Mouse (Mus musculus) embryonic facial prominence, embryonic 12.5 days (tissue): ENCODE measurements around the gene Ctcf. TPM values are rescaled to one million over a fixed set of nuclear protein-coding genes. Genes with fewer than 3 reads are reported as not detected.

Experiments used
- ATAC-seq: fragments of 200-750 bp; cut with Nextera tagmentation; 2 replicates; pipeline ENCODE4 v1.8.0; 2017; ENCODE audit not compliant: insufficient number of reproducible peaks, insufficient read depth, low FRiP score, low TSS enrichment
- H3K27ac ChIP-seq: fragments of 300-500 bp; sonication (generic); 2 replicates; pipeline ENCODE4 v1.5.1; 2016; ENCODE audit warnings: mild to moderate bottlenecking
- H3K27me3 ChIP-seq: fragments of 300-500 bp; sonication (generic); 2 replicates; pipeline ENCODE4 v1.6.1; 2016; ENCODE audit warnings: mild to moderate bottlenecking, moderate library complexity
- H3K36me3 ChIP-seq: fragments of 300-500 bp; sonication (generic); 2 replicates; pipeline ENCODE4 v1.6.1; 2016; ENCODE audit warnings: mild to moderate bottlenecking
- H3K4me1 ChIP-seq: fragments of 300-500 bp; sonication (generic); 2 replicates; pipeline ENCODE4 v1.6.1; 2016
- H3K4me2 ChIP-seq: fragments of 300-500 bp; sonication (generic); replicated peaks from 2 replicates; pipeline ENCODE4 v1.6.1; 2016; ENCODE audit warnings: mild to moderate bottlenecking, moderate library complexity
- H3K4me3 ChIP-seq: fragments of 300-500 bp; sonication (generic); 2 replicates; pipeline ENCODE4 v1.5.1; 2016; ENCODE audit warnings: mild to moderate bottlenecking
- H3K9ac ChIP-seq: fragments of 300-500 bp; sonication (generic); 2 replicates; pipeline ENCODE4 v1.6.1; 2016; ENCODE audit warnings: mild to moderate bottlenecking, moderate library complexity
- H3K9me3 ChIP-seq: fragments of 300-500 bp; sonication (generic); 2 replicates; pipeline ENCODE4 v1.6.1; 2016; ENCODE audit warnings: mild to moderate bottlenecking, moderate library complexity
- WGBS: fragments of 180-500 bp; shearing (Covaris S2); methylation state at CpG from one replicate; pipeline ENCODE4 v1.1.7; 2016; 5-methylcytosine and 5-hydroxymethylcytosine counted together
- polyA plus RNA-seq: library from polyadenylated mRNA; unstranded; fragments of >200 nt; fragmentation: Nextera tagmentation; extraction: Ambion mirVana; gene quantifications from 2 replicates; pipeline ENCODE4 v1.2.1, GENCODE M21; 2016

The Ctcf gene
- polyA plus RNA-seq, 1 experiment from 2014 or later, result 138 TPM

DNA sequence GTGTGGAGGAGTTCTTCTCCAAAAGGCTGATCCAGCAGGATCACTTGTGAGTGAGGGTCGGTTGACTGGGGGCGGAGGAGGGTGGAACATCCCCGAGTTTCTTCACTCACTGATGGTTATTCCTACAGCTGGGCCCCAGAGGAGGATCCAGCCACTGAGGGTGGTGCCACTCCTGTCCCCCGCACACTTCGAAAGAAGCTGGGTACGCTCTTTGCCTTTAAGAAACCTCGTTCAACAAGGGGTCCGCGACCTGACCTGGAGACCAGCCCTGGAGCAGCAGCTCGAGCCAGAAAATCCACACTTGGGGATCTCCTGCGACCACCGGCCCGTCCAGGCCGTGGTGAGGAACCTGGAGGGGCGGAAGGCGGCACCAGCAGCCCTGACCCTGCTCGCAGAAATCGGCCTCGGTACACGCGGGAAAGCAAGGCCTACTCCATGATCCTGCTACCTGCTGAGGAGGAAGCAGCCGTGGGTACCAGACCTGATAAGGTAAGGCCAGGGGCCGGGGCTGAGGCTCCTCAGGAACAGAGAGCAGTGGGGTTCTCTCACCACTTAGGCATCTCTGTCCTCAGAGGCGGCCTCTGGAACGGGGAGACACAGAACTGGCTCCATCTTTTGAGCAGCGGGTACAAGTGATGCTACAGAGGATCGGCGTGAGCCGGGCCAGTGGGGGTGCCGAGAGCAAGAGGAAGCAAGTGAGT is 58.9 kb downstream of the Ctcf start:
- no peak overlapping the region for H3K4me2 ChIP-seq
- no peak overlapping the region for H3K4me3 ChIP-seq
- no peak overlapping the region for H3K9ac ChIP-seq
- 81% methylated on average over 30 of the region's 30 CpGs for WGBS
- H3K27me3 ChIP-seq, result peaks cover 12% of the 10 kb centered on the region
- H3K4me1 ChIP-seq, result peaks cover 13% of the 10 kb centered on the region
- H3K36me3 ChIP-seq, result peaks cover 24% of the 10 kb centered on the region
- H3K9me3 ChIP-seq, result peaks cover 7% of the 10 kb centered on the region; the same call in 1 of the 2 replicates
- H3K27ac ChIP-seq, result no peak overlapping the region
- no peak for ATAC-seq

DNA sequence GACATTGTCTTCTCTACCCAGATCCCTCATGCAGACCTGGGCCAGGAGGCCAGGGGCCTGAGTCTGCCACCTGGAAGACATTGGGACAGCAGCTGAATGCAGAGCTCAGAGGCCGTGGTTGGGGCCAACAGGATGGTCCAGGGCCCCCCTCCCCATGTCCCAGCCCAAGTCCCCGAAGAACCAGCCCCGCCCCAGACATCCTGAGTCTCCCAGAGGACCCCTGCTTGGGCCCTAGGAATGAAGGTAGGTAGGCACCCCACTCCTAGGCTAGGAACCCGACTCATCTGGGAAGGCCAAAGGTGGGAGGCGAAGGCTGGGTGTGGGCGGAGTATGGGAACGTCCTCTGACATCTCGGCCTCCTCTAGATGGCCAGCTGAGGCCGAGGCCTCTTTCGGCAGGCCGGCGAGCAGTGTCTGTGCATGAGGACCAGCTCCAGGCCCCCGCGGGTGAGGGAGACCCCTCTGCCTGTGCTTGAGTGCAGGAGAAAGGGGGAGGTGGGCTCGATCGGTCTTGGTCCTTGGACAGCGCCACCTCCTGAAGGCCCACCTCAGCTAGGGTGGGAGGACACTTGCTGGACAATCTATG is 60.9 kb downstream of the Ctcf start:
- Histone ChIP-seq H3K4me2 (no peak overlapping the region), H3K27ac (no peak overlapping the region), H3K4me3 (no peak overlapping the region), H3K9ac (no peak overlapping the region), H3K4me1 (peaks cover 25% of the 10 kb centered on the region), H3K27me3 (peaks cover 12% of the 10 kb centered on the region), H3K36me3 (peaks cover 24% of the 10 kb centered on the region), H3K9me3 (peaks cover 7% of the 10 kb centered on the region; the same call in 1 of the 2 replicates)
- ATAC-seq, result no peak
- WGBS, result 91% methylated on average over 17 of the region's 17 CpGs

DNA sequence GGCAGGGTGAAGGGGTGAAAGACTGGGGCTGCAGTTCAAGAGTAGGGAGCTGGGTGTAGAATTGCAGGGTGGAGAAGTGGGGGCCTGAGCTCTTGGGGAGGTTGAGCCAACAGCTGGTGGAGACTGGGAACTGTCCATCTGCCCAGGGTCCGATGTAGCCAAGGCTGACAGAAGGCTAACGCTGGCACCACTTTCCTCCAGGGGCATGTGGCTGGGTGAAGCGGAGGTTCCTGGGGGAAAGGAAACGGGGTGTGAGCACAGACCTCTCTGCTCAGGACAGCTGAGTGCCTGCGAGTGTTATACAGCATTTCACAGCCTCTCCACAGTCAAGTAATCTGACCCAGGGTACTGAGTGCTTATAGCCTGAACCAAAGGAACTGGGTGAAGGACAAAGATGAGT is 62.4 kb downstream of the Ctcf start:
- no peak overlapping the region for H3K27ac ChIP-seq
- H3K4me1 ChIP-seq, result peaks cover 27% of the 10 kb centered on the region
- no peak overlapping the region for H3K9ac ChIP-seq
- H3K36me3 ChIP-seq, result peaks cover 32% of the 10 kb centered on the region
- ATAC-seq, result no peak
- H3K4me3 ChIP-seq, result no peak overlapping the region
- peaks cover 12% of the 10 kb centered on the region for H3K27me3 ChIP-seq
- H3K9me3 ChIP-seq, result no peaks in the 10 kb centered on the region
- no peak overlapping the region for H3K4me2 ChIP-seq
- WGBS, result 93% methylated on average over 5 of the region's 5 CpGs

DNA sequence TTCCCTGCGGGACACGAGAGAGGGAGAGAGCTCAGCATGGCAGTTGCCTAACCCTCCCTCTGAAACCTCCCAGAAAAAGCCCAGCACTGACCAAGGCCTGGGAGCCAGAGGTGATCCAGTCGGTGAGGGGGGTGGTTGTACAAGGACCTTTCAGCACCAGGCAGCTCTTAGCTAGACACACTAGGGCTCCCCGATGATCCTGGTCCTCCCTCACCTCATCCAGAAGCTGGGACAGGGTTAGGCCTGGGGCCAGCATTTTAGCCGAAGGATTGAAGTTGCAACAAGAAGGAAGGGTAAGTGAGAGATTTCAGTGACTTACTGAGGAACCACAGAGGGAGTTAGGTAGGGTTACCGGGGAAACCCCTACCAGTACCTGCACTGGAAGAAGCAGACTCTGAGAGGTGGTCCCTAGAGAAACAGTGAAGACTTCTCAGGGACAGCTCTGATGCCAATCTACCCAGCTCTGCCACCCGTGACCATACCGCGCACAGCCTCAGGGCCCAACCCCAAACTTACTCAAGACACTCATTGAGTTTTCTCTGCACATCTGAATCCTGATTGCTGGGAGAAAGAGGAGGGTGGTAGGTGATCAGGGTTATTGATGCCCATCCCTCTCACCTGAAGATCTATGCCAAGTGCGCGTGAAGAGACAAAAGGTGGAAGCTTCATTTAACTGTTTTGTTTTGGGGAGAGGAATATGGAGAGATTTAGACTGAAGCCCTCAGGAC is 63.3 kb downstream of the Ctcf start:
- Histone ChIP-seq H3K9ac (peak overlapping the region; percentile 54), H3K9me3 (no peaks in the 10 kb centered on the region), H3K4me2 (peak overlapping the region; percentile 90), H3K27ac (no peak overlapping the region), H3K4me1 (peaks cover 18% of the 10 kb centered on the region), H3K36me3 (peaks cover 41% of the 10 kb centered on the region), H3K27me3 (peaks cover 8% of the 10 kb centered on the region), H3K4me3 (peak overlapping the region; percentile 71)
- WGBS, result 90% methylated on average over 11 of the region's 11 CpGs
- no peak for ATAC-seq

DNA sequence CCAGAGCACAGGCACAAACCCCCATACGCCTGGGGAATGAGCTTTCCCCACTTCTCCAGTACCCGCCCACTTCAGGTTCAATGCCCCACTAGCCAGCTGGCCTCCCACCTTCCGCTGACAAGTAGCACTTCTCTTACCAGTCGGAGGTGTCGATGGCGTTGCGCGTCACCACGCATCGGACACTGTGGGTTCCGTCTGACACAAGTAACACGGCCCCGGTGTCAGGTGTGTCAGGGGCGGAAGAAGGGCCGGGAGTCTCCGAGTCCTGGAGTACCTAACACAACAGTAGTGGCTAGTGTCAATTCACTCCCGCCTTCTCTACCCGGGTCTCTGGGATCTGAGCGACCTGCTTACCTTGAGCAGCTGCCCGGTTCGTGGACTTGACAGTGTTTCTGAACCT is 64.2 kb downstream of the Ctcf start:
- peak overlapping the region; percentile 54 for H3K9ac ChIP-seq
- 0% methylated on average over 21 of the region's 21 CpGs for WGBS
- peaks cover 1% of the 10 kb centered on the region; the same call in 1 of the 2 replicates for H3K27me3 ChIP-seq
- peak overlapping the region; percentile 90 for H3K27ac ChIP-seq
- ATAC-seq, result peak; percentile 42
- H3K4me2 ChIP-seq, result peak overlapping the region; percentile 90
- H3K9me3 ChIP-seq, result no peaks in the 10 kb centered on the region
- peaks cover 17% of the 10 kb centered on the region for H3K4me1 ChIP-seq
- peak overlapping the region; percentile 71 for H3K4me3 ChIP-seq
- H3K36me3 ChIP-seq, result peaks cover 41% of the 10 kb centered on the region

DNA sequence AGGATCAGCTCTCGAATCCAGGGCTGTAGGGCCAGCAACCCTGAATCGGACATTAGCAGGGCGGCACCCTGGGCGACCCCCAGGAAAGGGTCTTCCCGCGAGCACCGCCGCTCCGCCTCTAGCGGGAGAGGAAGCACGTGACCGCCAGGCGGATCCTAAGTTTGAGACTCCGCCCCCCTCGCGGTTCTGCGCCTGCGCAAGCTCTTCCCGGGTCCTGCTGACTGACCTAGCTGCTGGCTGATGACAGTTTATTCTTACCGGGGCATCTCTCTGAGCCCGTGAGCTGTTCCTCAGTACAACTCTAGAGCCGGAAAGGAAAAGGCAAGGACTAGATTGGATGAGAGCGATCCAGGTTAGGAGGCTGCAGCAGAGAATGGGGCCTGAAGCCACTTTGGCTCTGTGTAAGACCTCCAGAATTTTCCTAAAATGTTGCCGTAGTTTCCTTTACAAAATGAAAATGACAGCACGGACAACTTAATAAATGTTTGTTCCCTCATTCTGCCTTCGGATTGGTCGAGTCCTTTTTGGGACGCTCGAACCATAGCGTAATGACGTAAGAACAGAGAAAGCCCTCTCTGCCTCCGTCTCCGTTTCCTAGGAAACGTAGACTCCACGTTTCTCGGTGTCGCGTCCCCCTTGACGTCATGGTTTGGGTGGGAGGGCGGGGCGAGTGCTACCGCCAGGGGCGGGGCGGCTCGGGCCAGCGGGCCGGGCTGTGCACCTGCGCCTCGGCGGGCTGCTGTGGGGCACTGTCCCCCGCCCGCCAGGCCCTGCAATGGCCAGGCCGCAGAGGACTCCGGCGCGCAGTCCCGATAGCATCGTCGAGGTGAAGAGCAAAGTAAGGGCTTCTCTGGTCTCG is 64.8 kb downstream of the Ctcf start, which contains the start of the genes Acd and Pard6a:
TSS of gene Acd (minus strand) at position 137 of the 859 bp plus-strand sequence.
TSS of gene Pard6a (plus strand) at position 183 of the 859 bp plus-strand sequence.
- Histone ChIP-seq H3K9me3 (no peaks in the 10 kb centered on the region), H3K36me3 (peaks cover 41% of the 10 kb centered on the region), H3K4me1 (peaks cover 19% of the 10 kb centered on the region), H3K4me3 (peak within 1 kb of the TSS; percentile 71), H3K27ac (peak within 1 kb of the TSS; percentile 90), H3K9ac (peak within 1 kb of the TSS; percentile 54), H3K4me2 (peak within 1 kb of the TSS; percentile 90), H3K27me3 (no peaks in the 10 kb centered on the region; the same call in 1 of the 2 replicates)
- peak; percentile 53 for ATAC-seq
- under 1% methylated on average over 60 of the region's 60 CpGs for WGBS

DNA sequence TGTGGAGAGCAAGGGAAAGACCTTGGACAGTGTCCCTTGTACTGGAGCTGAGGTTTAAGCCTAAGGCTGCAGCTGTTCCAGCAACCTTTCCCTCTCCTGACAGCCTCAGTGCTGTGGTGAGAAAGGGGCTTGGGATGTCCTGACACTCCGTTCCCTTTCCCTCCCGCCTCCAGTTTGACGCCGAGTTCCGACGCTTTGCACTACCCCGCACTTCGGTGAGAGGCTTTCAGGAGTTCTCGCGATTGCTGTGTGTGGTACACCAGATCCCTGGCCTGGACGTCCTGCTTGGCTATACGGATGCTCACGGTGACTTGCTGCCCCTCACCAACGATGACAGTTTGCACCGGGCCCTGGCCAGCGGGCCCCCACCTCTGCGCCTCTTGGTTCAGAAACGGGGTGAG is 65.6 kb downstream of the Ctcf start:
- WGBS, result 49% methylated on average over 18 of the region's 18 CpGs
- no peaks in the 10 kb centered on the region for H3K9me3 ChIP-seq
- 0 out of 2 replicates have a peak overlapping the region, but pooled peaks have one; percentile 90 for H3K27ac ChIP-seq
- ATAC-seq, result no peak
- H3K9ac ChIP-seq, result peak overlapping the region; percentile 54
- peak overlapping the region; percentile 90 for H3K4me2 ChIP-seq
- peak overlapping the region; percentile 71 for H3K4me3 ChIP-seq
- H3K4me1 ChIP-seq, result peaks cover 27% of the 10 kb centered on the region
- no peaks in the 10 kb centered on the region; the same call in 1 of the 2 replicates for H3K27me3 ChIP-seq
- H3K36me3 ChIP-seq, result peaks cover 41% of the 10 kb centered on the region

DNA sequence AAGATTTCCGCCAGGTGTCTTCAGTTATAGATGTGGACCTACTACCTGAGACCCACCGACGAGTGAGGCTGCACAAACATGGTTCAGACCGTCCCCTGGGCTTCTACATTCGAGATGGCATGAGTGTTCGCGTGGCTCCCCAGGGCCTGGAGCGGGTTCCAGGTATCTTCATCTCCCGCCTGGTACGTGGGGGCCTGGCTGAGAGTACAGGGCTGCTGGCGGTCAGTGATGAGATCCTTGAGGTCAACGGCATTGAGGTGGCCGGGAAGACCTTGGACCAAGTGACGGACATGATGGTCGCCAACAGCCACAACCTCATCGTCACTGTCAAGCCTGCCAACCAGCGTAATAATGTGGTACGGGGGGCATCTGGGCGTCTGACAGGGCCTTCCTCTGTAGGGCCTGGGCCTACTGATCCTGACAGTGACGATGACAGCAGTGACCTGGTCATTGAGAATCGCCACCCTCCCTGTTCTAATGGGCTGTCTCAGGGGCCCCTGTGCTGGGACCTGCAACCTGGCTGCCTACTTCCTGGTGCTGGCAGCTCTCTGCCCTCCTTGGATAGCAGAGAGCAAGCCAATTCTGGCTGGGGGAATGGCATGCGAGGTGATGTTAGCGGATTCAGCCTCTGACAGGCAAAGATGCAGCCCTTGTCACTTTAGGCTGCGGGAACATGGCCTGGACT is 66.5 kb downstream of the Ctcf start:
- Histone ChIP-seq H3K27me3 (no peaks in the 10 kb centered on the region; the same call in 1 of the 2 replicates), H3K9me3 (no peaks in the 10 kb centered on the region), H3K4me1 (peaks cover 32% of the 10 kb centered on the region), H3K9ac (no peak overlapping the region), H3K4me3 (no peak overlapping the region), H3K4me2 (no peak overlapping the region), H3K27ac (no peak overlapping the region), H3K36me3 (peaks cover 33% of the 10 kb centered on the region)
- 93% methylated on average over 24 of the region's 24 CpGs for WGBS
- ATAC-seq, result no peak

DNA sequence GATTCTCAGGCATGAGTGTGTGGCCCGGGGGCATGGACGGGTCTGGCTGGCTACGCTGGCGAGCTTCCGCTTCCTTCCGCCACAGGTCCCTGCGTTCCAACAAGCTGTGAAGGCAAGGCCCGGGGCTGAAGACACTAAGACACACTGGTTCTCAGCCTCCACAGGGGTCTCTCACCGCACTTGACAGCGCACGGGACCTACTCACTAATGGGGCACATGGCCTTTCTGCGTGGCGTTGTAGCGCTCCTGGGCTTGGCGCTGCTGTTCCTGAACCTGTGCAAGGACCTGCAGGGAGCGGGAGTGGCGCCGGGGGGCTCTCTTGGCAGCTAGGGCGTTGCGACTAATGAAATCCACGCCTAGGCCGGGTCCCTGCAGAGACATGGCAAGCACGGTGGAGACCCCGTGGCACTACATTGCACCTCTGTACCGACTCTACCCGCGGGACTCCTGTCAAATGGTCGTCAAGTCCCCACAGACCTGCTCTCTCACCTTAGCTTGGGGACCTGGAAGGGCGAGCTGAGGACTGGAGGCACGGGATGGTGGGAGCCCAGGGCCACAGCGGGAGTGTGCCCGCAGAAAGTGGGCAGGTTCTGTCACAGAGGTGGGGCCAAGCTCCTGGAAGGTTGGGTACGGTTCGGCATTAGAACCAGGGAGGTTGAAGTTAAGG is 67.9 kb downstream of the Ctcf start:
- Histone ChIP-seq H3K4me3 (no peak overlapping the region), H3K27ac (no peak overlapping the region), H3K27me3 (no peaks in the 10 kb centered on the region; the same call in 1 of the 2 replicates), H3K4me1 (peaks cover 35% of the 10 kb centered on the region), H3K4me2 (no peak overlapping the region), H3K36me3 (peaks cover 23% of the 10 kb centered on the region), H3K9me3 (no peaks in the 10 kb centered on the region), H3K9ac (no peak overlapping the region)
- WGBS, result 91% methylated on average over 34 of the region's 34 CpGs
- no peak for ATAC-seq

DNA sequence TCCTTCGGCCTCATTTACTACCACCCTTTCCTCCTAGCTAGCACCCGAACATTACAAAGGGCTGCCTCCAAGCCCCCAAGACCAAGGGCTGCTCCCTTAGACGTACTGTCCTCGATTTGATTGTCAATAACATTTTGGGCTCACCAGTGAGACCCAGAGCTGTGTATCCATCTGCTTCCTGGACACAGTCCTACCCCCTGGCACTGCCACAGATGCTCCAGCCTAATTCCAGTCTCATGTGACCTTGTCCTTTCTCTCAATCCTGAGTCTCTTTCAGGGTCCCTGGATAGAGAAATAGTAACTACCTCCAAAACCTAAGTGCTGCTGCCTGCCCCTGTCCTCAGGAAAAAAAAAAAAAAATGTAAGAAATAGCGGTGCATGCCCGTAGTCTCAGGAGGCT is 68.6 kb downstream of the Ctcf start:
- ATAC-seq, result no peak
- Histone ChIP-seq H3K4me3 (no peak overlapping the region), H3K27ac (no peak overlapping the region), H3K9ac (no peak overlapping the region), H3K27me3 (no peaks in the 10 kb centered on the region; the same call in 1 of the 2 replicates), H3K4me2 (no peak overlapping the region), H3K9me3 (no peaks in the 10 kb centered on the region), H3K4me1 (peaks cover 33% of the 10 kb centered on the region), H3K36me3 (peaks cover 23% of the 10 kb centered on the region)
- 86% methylated on average over 6 of the region's 6 CpGs for WGBS
